Mouse (Mus musculus): ENCODE results near the gene Cpxm2. TPM values are rescaled to one million over a fixed set of nuclear protein-coding genes. Genes with fewer than 3 reads are reported as not detected.

Cpxm2 gene
- total RNA-seq, 1 experiment from 2014 or later: not detected

DNA sequence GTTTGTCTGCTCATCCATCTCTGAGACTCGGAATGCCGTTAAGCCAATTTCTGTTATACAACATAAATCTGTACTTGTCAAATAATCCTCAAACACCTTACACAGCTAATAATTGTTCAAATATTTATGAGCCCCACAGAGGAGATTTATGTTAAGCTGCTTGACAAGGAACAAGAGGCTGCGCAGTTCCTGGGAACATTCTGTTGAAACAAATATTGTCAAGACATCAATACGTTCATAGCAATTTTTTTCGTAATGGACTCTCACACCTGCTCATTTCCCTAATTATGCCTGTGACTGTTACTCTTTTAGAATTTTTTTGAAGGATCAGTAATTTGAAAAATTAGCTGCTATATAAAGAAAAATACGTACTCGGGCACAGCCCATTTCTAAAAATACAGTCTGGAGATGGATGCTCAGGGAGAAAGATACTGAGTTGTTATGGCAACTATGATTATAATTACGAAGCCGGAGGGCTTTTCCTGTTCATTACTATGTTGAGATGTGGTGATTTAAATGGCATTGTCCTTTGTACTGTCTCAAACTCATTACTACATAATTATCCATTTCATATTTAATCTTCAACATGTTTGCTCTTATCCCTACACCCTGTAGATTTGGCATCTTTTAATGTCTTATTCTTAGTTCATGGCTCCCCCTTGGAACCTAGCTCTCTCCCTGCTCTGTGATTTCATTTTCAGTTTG is 3.9 kb upstream of the Cpxm2 start:
- ATAC-seq (replicated peaks; ENCODE audit: insufficient number of reproducible peaks, low FRiP score, low TSS enrichment, poor library complexity, severe bottlenecking): no peak

- ATAC-seq (replicated peaks; ENCODE audit: insufficient number of reproducible peaks, low FRiP score, low TSS enrichment, poor library complexity, severe bottlenecking): no peak
These were observed 803 bp downstream of the Cpxm2 start for GRCm38 (mm10) chr7:132153725-132154147.

DNA sequence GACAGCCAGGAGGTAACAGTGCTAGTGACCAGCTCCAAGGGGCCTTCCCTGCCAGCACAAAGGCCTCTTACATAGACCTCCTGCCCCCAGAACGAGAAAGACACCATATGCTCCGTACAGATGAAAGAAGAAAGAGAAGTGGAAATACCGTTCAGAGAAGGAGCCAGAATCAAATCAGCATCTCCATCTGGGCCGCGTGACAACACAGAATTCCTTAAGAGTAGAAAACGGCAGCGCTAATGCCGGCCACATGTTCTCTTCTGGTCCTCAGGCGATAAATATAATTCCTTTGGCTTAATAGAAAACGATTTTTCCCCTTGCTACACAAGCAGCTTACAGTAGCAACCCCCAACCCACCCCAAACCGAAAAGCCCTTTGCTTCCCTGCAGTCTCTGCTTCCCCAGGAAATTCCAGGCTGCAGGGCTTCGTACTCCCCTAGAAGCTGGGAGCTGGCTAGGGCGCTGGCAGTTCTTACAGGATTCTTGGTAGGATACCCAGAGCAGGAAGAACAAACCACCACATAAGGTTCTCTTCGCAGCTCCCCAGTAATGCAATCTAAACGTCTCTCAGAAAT is 9.2 kb downstream of the Cpxm2 start:
- no peak for ATAC-seq (replicated peaks; ENCODE audit: insufficient number of reproducible peaks, low FRiP score, low TSS enrichment, poor library complexity, severe bottlenecking)

DNA sequence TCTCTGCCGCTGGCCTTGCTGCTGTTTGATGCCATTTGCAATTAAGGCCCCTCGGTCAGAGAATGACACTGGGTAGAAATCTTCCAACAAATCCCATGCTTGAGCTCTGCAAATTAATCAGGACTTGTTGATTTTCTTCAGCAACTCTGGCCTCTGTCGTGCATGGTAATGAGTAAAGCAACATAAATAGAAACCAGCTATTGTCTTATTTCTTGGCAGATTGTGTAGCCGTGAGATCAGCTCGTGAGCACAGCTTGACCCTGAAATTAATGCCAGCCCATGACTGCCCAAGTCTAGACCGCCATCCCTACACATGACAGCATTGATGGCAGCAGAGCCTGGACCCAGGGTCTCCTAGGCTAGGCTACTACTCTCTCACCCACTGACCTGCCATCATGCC is 25.9 kb downstream of the Cpxm2 start:
- ATAC-seq (replicated peaks; ENCODE audit: insufficient number of reproducible peaks, low FRiP score, low TSS enrichment, poor library complexity, severe bottlenecking): no peak

DNA sequence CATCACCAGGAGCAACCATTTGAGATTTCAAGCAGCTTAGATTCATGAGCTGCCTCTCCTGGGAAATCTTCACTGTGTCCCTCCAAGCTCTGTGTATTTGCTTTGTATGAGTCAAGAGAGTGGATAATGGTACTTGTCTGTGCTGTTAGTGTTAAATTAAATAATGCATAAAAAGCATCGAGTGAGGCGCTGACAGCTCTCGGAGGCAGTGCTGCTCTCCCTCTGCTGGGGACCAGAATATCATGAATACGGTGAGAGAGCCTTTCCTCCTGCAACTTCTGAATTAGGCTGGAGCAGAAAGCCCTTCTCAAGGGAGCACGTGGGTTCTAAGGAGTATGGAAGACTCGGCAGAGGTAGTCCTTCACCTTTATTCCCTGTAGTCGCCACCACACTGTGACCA is 29.6 kb downstream of the Cpxm2 start:
- ATAC-seq (replicated peaks; ENCODE audit: insufficient number of reproducible peaks, low FRiP score, low TSS enrichment, poor library complexity, severe bottlenecking): no peak

DNA sequence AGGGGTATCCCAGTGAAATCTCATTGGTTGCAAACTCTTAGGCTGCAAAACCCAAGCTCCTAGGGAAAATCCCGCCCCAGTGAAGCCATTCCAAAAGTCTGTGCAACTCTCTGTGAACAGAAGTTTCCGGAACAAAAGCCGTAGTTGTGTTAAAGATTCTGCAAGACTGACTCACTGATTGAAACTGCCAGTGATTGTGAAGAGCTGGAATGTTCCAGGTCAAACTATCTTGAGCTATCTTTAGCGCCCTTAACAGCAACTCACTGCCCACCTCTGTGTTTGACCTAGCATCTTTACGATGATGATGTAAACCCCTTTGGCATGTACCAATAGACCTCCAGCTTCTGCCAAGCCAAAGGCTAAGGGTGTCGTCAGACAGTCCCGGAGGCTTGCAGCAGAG is 31.3 kb downstream of the Cpxm2 start:
- no peak for ATAC-seq (replicated peaks; ENCODE audit: insufficient number of reproducible peaks, low FRiP score, low TSS enrichment, poor library complexity, severe bottlenecking)

- no peak for ATAC-seq (replicated peaks; ENCODE audit: insufficient number of reproducible peaks, low FRiP score, low TSS enrichment, poor library complexity, severe bottlenecking)
These were observed 34.7 kb downstream of the Cpxm2 start for GRCm38 (mm10) chr7:132119817-132120216.

DNA sequence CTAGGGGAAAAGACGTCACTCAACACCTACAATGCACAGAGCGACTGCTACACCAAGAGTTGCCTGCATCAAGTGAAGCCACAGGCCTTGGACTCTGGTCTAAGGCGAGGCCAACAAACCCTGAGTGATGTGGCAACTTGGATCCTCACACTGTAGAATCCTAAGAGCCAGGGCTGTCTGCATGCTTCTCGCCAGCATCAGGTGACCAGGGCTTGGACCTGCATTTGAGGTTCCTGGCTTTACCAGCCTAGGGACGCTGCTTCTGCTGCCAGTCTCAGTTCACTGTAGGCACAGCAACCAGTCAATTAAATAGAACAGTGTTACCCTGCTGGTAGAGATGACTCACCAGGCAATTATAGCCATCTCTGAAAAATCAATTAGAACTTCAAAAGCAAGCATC is 42.8 kb downstream of the Cpxm2 start:
- ATAC-seq (replicated peaks; ENCODE audit: insufficient number of reproducible peaks, low FRiP score, low TSS enrichment, poor library complexity, severe bottlenecking): no peak

DNA sequence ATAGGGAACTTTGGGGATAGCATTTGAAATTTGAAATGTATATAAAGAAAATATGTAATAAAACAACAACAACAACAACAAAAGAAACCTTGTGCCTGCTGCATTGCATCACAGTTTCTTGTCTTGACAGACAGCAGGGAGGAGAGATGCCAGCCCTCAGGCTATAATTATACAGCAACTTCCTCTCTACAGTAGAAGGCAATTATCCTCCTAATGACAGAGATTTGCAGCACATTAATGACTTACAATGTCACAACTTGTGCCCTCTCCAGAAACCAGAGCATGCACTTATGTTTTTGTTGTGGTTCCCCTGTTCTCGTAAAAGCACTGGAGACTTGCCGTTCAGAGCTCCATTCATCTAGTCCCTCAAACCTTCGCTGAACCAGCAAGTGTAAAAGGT is 44.2 kb downstream of the Cpxm2 start:
- ATAC-seq (replicated peaks; ENCODE audit: insufficient number of reproducible peaks, low FRiP score, low TSS enrichment, poor library complexity, severe bottlenecking): no peak

- ATAC-seq (replicated peaks; ENCODE audit: insufficient number of reproducible peaks, low FRiP score, low TSS enrichment, poor library complexity, severe bottlenecking): no peak
These were observed 47.6 kb downstream of the Cpxm2 start for GRCm38 (mm10) chr7:132106891-132107290.

GRCm38 (mm10) chr7:132105326-132105725 is 49.2 kb downstream of the Cpxm2 start:
- ATAC-seq (replicated peaks; ENCODE audit: insufficient number of reproducible peaks, low FRiP score, low TSS enrichment, poor library complexity, severe bottlenecking): no peak

DNA sequence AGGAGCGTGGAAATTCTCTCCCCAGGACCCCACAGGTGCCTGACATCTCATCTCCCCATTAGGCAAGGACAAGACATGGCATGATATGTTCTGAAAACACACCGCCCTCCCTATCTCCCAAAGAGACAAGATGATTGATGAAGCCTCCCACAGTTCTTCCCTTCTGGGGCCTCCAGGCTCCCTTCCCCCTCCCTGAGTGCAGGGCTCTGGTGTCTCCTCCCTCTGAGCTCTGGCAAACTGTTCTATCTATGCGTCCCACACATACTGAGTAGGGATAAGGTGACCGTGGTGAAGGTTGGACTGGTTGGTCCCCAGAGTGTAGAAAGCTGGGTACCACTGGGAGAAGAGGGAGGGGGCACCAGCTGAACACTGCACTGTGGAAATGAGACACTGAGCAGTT is 56.1 kb downstream of the Cpxm2 start:
- no peak for ATAC-seq (replicated peaks; ENCODE audit: insufficient number of reproducible peaks, low FRiP score, low TSS enrichment, poor library complexity, severe bottlenecking)

DNA sequence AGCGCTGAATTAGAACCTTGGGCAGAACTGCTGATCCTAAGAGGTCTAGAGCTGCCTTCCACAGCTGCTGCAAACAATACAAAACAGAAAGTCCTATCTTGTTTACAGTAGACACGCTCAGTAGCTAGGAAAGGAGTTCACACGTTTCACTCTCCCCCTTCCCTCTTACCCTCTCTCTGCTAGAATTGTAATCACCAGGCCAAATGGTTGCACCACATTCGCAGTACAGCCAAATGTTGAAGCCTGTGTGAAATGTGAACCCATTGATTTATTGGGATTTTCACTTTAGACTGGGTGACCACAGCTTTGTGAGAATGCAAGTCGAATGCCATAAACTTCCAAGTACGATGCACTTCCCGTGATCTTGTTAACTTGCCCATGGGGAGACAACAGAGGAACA is 59.9 kb downstream of the Cpxm2 start:
- no peak for ATAC-seq (replicated peaks; ENCODE audit: insufficient number of reproducible peaks, low FRiP score, low TSS enrichment, poor library complexity, severe bottlenecking)

DNA sequence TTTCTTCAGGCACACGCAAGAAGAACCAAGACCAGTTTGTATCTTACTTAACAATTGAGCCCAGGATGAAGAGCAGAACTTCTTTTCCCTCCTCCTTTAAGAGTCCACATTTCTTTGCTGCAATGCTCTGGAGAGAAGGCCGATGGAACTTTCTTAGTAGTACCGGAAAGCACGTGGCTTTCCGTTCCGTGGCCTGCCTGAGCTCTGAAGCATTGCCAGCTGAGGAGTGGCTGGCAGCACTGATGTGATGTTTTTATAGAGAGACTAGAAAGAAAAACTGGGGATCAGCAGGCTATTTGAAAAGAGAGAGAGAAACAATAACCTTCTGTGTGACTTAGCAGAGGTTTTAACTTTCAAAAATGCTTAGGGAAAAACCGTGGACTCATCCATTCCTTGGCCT is 63.0 kb downstream of the Cpxm2 start:
- ATAC-seq (replicated peaks; ENCODE audit: insufficient number of reproducible peaks, low FRiP score, low TSS enrichment, poor library complexity, severe bottlenecking): no peak

DNA sequence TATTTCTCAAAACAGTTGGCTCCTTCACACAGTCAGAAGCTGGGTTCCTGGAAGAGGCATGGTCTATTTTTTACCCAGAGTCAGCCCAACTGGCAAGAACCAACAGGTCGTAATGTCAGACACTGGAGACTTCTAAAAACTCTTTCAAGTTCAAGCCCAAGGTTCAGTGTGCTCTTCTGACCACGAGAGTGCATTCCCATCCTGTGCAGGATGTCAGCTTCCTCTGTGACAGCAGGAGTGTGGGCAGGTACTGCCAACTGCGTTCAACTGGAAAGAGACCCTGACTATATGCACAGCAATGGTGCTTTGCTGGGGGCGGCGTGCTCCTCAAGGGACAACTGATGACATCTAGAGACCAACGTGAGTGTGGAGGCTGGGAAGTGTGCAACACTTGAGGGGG is 65.9 kb downstream of the Cpxm2 start:
- no peak for ATAC-seq (replicated peaks; ENCODE audit: insufficient number of reproducible peaks, low FRiP score, low TSS enrichment, poor library complexity, severe bottlenecking)

DNA sequence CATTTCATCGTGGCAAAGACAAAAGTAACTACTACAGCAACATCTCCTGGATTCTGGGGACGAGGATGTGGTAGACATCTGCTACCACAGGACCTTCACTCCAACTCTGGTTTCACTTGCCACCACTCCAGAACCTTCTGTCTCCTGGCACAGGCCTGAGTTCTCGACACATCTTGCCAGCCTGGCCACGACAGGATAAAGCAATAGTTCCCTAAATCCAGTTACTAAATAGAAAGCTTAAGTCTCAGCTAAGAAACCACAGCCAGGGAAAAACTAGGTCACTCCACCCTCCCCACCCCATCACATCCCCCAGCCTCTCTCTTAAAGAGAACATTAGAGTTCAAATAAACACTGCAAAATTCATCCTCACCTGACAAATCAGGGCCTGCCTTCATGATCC is 66.4 kb downstream of the Cpxm2 start:
- ATAC-seq (replicated peaks; ENCODE audit: insufficient number of reproducible peaks, low FRiP score, low TSS enrichment, poor library complexity, severe bottlenecking): no peak

- ATAC-seq (replicated peaks; ENCODE audit: insufficient number of reproducible peaks, low FRiP score, low TSS enrichment, poor library complexity, severe bottlenecking): no peak
These were observed 78.7 kb downstream of the Cpxm2 start for GRCm38 (mm10) chr7:132075825-132076224.

- no peak for ATAC-seq (replicated peaks; ENCODE audit: insufficient number of reproducible peaks, low FRiP score, low TSS enrichment, poor library complexity, severe bottlenecking)
These were observed 80.0 kb downstream of the Cpxm2 start for GRCm38 (mm10) chr7:132074503-132074902.

- no peak for ATAC-seq (replicated peaks; ENCODE audit: insufficient number of reproducible peaks, low FRiP score, low TSS enrichment, poor library complexity, severe bottlenecking)
These were observed 83.5 kb downstream of the Cpxm2 start for GRCm38 (mm10) chr7:132070877-132071625.

DNA sequence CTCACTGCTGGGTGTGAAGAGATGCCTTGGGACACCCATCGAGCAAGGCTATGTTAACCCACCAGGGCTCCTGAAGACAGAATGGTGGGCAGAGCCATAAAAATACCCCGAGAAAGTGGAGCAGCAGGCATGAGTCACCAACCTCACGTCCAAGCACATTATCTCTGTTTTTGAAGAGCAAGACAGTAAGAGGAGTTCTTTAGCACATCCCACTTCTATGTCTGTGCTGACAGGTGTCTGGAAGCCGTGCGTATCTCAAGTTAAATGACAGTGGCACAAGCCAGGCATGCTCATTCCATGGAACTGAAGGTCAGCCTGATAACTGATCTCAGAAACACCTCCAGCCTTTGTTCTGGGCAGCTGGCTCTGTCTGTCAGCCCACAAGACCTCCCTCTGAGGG is 86.6 kb downstream of the Cpxm2 start:
- no peak for ATAC-seq (replicated peaks; ENCODE audit: insufficient number of reproducible peaks, low FRiP score, low TSS enrichment, poor library complexity, severe bottlenecking)

All from monocyte, adult 5-6 weeks (primary cell).